Mouse (Mus musculus): ENCODE measurements around the gene Svep1. TPM values are rescaled to one million over a fixed set of nuclear protein-coding genes. Genes with fewer than 3 reads are reported as not detected.
A peak's percentile ranks its signal among the peaks of the same experiment; 100 is the strongest.

Svep1 gene
- total and polyA plus RNA-seq, 2 experiments from 2014 or later = 2.2 to 10.4 TPM

DNA sequence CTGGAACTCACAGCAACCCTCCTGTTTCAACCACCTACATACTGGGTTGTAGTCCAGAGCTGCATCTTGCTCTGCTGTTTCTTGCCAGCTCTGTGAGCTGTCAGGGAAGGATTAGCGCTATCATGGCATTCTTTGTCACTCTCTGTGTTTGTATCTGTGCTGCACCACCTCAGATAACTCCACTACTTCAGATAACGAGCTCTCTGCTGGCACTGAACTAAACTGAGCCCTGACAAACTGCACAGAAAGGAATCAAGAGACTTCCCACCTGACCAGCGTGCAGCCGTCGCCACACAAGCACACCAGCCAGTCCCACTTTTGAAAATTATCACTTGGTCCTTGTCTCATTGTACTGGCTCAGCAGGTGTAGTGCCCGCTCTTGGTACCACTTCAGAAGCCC, 4.7 kb upstream of the Svep1 start:
- Histone ChIP-seq H3K36me3 (ENCODE audit: insufficient read depth, low read length) (no peaks in the 10 kb centered on the region), H3K9ac (replicated peaks; ENCODE audit: low read length) (no peak overlapping the region), H3K4me1 (ENCODE audit: insufficient read depth, low read length) (no peaks in the 10 kb centered on the region; the same call in 1 of the 2 replicates), H3K4me3 (ENCODE audit: low read length) (no peak overlapping the region), H3K9me3 (ENCODE audit: low read length) (no peaks in the 10 kb centered on the region), H3K27ac (no peak overlapping the region), H3K27me3 (ENCODE audit: insufficient read depth, low read length) (peaks cover 5% of the 10 kb centered on the region; the same call in 1 of the 2 replicates), H3K4me2 (ENCODE audit: low read depth, low read length) (no peak overlapping the region)
- ATAC-seq (no peak), DNase-seq (ENCODE audit: low spot score) (no peak)
- 71% methylated on average over 6 of the region's 6 CpGs for WGBS
- TF ChIP-seq CTCF (IDR thresholded peaks at IDR 0.05; ENCODE audit: low read depth) = no peak

DNA sequence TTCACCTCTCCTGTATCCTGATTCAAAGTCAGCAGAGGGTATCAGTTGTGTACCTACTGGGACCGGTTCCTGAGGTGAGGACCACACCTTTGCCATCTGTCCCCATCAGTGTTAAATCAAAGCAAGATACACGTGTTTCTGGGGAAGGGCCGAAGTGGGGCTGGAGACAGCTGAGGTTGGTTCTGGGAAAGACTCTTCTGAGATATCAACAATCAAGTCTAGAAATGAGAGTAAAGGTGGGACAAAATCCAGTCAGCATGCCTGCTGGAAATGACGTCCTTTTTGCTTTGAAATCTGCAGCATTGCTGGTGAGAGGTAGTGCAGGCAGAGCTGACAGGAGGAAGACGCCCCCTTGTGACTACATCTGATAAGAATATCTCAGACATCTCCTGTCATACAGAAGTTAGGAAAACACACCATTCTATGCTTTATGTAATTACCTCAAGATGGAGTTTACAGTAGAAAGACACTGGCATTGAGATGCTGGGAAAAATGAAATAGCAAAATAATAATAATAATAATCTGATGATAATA, 4.0 kb upstream of the Svep1 start:
- 54% methylated on average over 5 of the region's 5 CpGs for WGBS
- TF ChIP-seq CTCF (IDR thresholded peaks at IDR 0.05; ENCODE audit: low read depth) = peak; percentile 62
- H3K9me3 ChIP-seq (ENCODE audit: low read length) = no peaks in the 10 kb centered on the region
- no peak overlapping the region for H3K9ac ChIP-seq (replicated peaks; ENCODE audit: low read length)
- ATAC-seq = no peak
- DNase-seq (ENCODE audit: low spot score) = peak; percentile 66
- H3K36me3 ChIP-seq (ENCODE audit: insufficient read depth, low read length) = no peaks in the 10 kb centered on the region
- no peaks in the 10 kb centered on the region; the same call in 1 of the 2 replicates for H3K4me1 ChIP-seq (ENCODE audit: insufficient read depth, low read length)
- H3K27ac ChIP-seq = no peak overlapping the region
- H3K27me3 ChIP-seq (ENCODE audit: insufficient read depth, low read length) = peaks cover 8% of the 10 kb centered on the region; the same call in 1 of the 2 replicates
- no peak overlapping the region for H3K4me2 ChIP-seq (ENCODE audit: low read depth, low read length)
- no peak overlapping the region for H3K4me3 ChIP-seq (ENCODE audit: low read length)

DNA sequence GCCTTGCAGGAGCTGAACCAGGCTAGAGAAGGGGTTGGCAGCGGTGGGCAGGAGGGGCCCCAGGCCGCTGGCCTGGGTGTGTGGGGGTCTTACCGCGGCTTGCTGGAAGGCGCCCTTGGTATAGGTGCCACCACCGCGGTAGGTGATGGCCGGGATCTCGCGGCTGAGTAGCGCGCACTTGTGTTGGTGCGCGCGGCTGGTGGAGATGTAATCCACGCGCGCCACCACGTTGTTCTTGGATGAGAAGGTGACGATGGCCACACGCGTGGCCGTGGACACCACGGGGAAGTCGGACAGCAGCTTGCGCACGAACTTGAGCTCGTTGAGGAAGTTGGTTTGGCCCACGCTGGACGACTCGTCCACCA, 927 bp downstream of the Svep1 start:
- Histone ChIP-seq H3K4me1 (ENCODE audit: insufficient read depth, low read length) (no peaks in the 10 kb centered on the region; the same call in 1 of the 2 replicates), H3K4me3 (ENCODE audit: low read length) (peak overlapping the region; percentile 59), H3K4me2 (ENCODE audit: low read depth, low read length) (peak overlapping the region; percentile 98), H3K36me3 (ENCODE audit: insufficient read depth, low read length) (no peaks in the 10 kb centered on the region), H3K9ac (replicated peaks; ENCODE audit: low read length) (peak overlapping the region; percentile 55), H3K27me3 (ENCODE audit: insufficient read depth, low read length) (peaks cover 13% of the 10 kb centered on the region; the same call in 1 of the 2 replicates), H3K9me3 (ENCODE audit: low read length) (no peaks in the 10 kb centered on the region), H3K27ac (peak overlapping the region; percentile 41; the same call in 1 of the 2 replicates)
- DNase-seq (ENCODE audit: low spot score) = peak; percentile 53
- peak; percentile 60 for ATAC-seq
- no peak for TF ChIP-seq CTCF (IDR thresholded peaks at IDR 0.05; ENCODE audit: low read depth)
- under 1% methylated on average over 30 of the region's 31 CpGs for WGBS

DNA sequence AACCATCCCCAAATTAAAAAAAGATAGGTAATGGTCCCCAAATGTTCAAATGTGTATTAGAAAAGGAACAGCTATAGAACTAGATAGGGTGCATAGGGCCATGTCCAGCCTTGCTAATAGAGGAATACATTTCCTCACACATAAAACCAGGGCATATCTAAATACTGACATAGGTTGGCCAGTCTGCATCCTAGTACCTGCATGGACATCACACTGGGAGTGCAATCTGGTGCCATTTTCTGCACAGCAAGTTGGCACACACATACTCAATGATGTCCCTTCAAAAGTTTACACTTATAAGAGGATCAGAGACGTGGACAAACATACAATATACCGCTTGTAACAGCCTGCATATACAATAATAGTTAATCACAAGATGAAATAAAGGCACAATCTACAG, 5.0 kb downstream of the Svep1 start:
- DNase-seq (ENCODE audit: low spot score) (no peak), ATAC-seq (no peak)
- Histone ChIP-seq H3K4me2 (ENCODE audit: low read depth, low read length) (no peak overlapping the region), H3K9me3 (ENCODE audit: low read length) (no peaks in the 10 kb centered on the region), H3K27ac (no peak overlapping the region), H3K4me1 (ENCODE audit: insufficient read depth, low read length) (peaks cover 6% of the 10 kb centered on the region), H3K36me3 (ENCODE audit: insufficient read depth, low read length) (no peaks in the 10 kb centered on the region), H3K27me3 (ENCODE audit: insufficient read depth, low read length) (peaks cover 9% of the 10 kb centered on the region; the same call in 1 of the 2 replicates), H3K4me3 (ENCODE audit: low read length) (no peak overlapping the region), H3K9ac (replicated peaks; ENCODE audit: low read length) (no peak overlapping the region)
- WGBS = 90% methylated on average over 2 of the region's 2 CpGs
- no peak for TF ChIP-seq CTCF (IDR thresholded peaks at IDR 0.05; ENCODE audit: low read depth)

DNA sequence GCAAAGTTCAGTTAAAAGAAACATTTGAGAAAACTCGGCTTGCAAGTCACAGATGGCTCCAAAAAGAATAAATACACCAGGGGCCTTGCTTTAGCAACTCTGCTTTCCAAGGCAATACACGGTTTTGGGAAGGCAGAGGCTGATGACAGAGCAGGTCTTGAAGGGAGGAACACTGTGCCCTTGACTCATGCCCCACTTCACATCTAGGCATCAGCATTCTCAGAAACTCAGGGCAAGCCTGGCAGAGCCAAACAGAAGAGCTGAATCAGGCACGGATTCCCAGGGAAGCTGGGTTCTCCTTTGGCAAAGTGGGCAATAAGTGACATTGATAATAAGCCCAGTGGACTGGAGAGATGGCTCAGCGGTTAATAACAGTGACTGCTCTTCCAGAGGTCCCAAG, 5.8 kb downstream of the Svep1 start:
- Histone ChIP-seq H3K4me2 (ENCODE audit: low read depth, low read length) (no peak overlapping the region), H3K4me3 (ENCODE audit: low read length) (no peak overlapping the region), H3K9me3 (ENCODE audit: low read length) (no peaks in the 10 kb centered on the region), H3K27ac (no peak overlapping the region), H3K4me1 (ENCODE audit: insufficient read depth, low read length) (peaks cover 7% of the 10 kb centered on the region; the same call in 1 of the 2 replicates), H3K36me3 (ENCODE audit: insufficient read depth, low read length) (no peaks in the 10 kb centered on the region), H3K9ac (replicated peaks; ENCODE audit: low read length) (no peak overlapping the region), H3K27me3 (ENCODE audit: insufficient read depth, low read length) (0 out of 2 replicates have a peak, but pooled peaks cover 7% of the 10 kb centered on the region)
- no peak for DNase-seq (ENCODE audit: low spot score)
- 69% methylated on average over 4 of the region's 4 CpGs for WGBS
- ATAC-seq = no peak
- TF ChIP-seq CTCF (IDR thresholded peaks at IDR 0.05; ENCODE audit: low read depth) = no peak

DNA sequence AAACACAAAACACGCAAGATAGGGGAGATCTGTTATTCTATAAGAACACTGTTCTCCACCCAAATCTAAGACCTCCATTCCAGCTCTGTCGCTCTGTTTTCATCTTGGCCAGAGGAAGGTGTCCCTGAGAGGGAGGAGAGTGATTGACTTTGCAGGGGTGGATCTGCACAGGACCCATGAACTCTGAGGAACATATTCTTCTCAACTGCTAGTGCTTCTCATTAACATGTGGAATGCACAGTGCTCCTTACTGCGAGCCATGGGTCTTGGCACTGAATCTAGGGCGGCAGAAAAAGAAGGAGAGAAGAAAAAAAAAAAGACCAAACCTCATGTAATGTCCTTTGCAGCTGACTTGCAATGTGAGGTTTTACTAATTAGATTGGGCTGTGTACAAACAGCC, 9.4 kb downstream of the Svep1 start:
- peak; percentile 47 for DNase-seq (ENCODE audit: low spot score)
- Histone ChIP-seq H3K27ac (peak overlapping the region; percentile 71; the same call in 1 of the 2 replicates), H3K4me1 (ENCODE audit: insufficient read depth, low read length) (peaks cover 7% of the 10 kb centered on the region; the same call in 1 of the 2 replicates), H3K9me3 (ENCODE audit: low read length) (no peaks in the 10 kb centered on the region), H3K4me3 (ENCODE audit: low read length) (no peak overlapping the region), H3K36me3 (ENCODE audit: insufficient read depth, low read length) (no peaks in the 10 kb centered on the region), H3K4me2 (ENCODE audit: low read depth, low read length) (0 out of 2 replicates have a peak overlapping the region, but pooled peaks have one; percentile 13), H3K9ac (replicated peaks; ENCODE audit: low read length) (no peak overlapping the region), H3K27me3 (ENCODE audit: insufficient read depth, low read length) (no peaks in the 10 kb centered on the region)
- WGBS = 55% methylated on average over 4 of the region's 4 CpGs
- no peak for TF ChIP-seq CTCF (IDR thresholded peaks at IDR 0.05; ENCODE audit: low read depth)
- peak; percentile 71; the same call in 1 of the 2 replicates for ATAC-seq

DNA sequence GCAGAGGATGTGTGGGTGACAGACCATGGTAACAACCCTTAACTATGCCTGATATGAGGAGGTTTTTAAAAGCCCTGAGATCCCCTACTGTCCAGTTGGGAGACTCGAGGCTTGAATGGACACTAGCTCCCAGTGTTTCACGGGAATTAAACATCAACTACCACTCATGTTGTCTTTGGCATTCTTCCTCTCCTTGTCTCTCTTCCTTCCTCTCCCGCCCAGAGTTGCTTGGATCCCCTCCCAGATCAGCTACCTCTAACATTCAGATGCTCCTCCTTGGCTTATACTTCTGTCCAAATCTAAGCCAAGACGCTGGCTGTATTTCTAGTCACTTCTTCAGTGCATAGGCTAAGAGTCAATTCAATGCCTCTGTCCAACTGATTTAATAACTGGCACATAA, 9.9 kb downstream of the Svep1 start:
- Histone ChIP-seq H3K27ac (peak overlapping the region; percentile 71; the same call in 1 of the 2 replicates), H3K27me3 (ENCODE audit: insufficient read depth, low read length) (no peaks in the 10 kb centered on the region), H3K36me3 (ENCODE audit: insufficient read depth, low read length) (no peaks in the 10 kb centered on the region), H3K9ac (replicated peaks; ENCODE audit: low read length) (no peak overlapping the region), H3K4me3 (ENCODE audit: low read length) (no peak overlapping the region), H3K4me1 (ENCODE audit: insufficient read depth, low read length) (peaks cover 7% of the 10 kb centered on the region; the same call in 1 of the 2 replicates), H3K4me2 (ENCODE audit: low read depth, low read length) (0 out of 2 replicates have a peak overlapping the region, but pooled peaks have one; percentile 13), H3K9me3 (ENCODE audit: low read length) (no peaks in the 10 kb centered on the region)
- ATAC-seq = peak; percentile 49; the same call in 1 of the 2 replicates
- TF ChIP-seq CTCF (IDR thresholded peaks at IDR 0.05; ENCODE audit: low read depth) = no peak
- WGBS = 30% methylated on average over 4 of the region's 4 CpGs
- peak; percentile 39 for DNase-seq (ENCODE audit: low spot score)
